Mouse (Mus musculus) limb, embryonic 13.5 days (tissue): Measurements from ENCODE around the gene Gm20388. TPM values are rescaled to one million over a fixed set of nuclear protein-coding genes. Genes with fewer than 3 reads are reported as not detected.
"Not testable (repeated sequence)": the region's sequence is repeated elsewhere in the genome, so short reads cannot be mapped to it uniquely, and the experiment has no call there.

Experiments
- ATAC-seq: fragments of 200-750 bp; cut with Nextera tagmentation; 2 replicates; pipeline ENCODE4 v1.8.0; 2017; ENCODE audit warnings: low read depth, moderate number of reproducible peaks, moderate TSS enrichment; ENCODE audit not compliant: low FRiP score
- H3K27ac ChIP-seq: fragments of 300-500 bp; sonication (generic); 2 replicates; pipeline ENCODE4 v1.5.1; 2015; ENCODE audit warnings: inconsistent platforms, mild to moderate bottlenecking, moderate library complexity
- H3K27me3 ChIP-seq: fragments of 300-500 bp; sonication (generic); 2 replicates; pipeline ENCODE4 v1.6.1; 2015; ENCODE audit warnings: mild to moderate bottlenecking, inconsistent platforms
- H3K36me3 ChIP-seq: fragments of 300-500 bp; sonication (generic); 2 replicates; pipeline ENCODE4 v1.6.1; 2015; ENCODE audit warnings: inconsistent platforms, mild to moderate bottlenecking, moderate library complexity
- H3K4me1 ChIP-seq: fragments of 300-500 bp; sonication (generic); 2 replicates; pipeline ENCODE4 v1.6.1; 2015; ENCODE audit warnings: inconsistent platforms
- H3K4me2 ChIP-seq: fragments of 300-500 bp; sonication (generic); replicated peaks from 2 replicates; pipeline ENCODE4 v1.6.1; 2015; ENCODE audit warnings: inconsistent platforms, mild to moderate bottlenecking, moderate library complexity
- H3K4me3 ChIP-seq: fragments of 300-500 bp; sonication (generic); 2 replicates; pipeline ENCODE4 v1.5.1; 2015; ENCODE audit warnings: moderate library complexity, mild to moderate bottlenecking, inconsistent platforms
- H3K9ac ChIP-seq: fragments of 300-500 bp; sonication (generic); 2 replicates; pipeline ENCODE4 v1.6.1; 2015; ENCODE audit warnings: mild to moderate bottlenecking, inconsistent platforms
- H3K9me3 ChIP-seq: fragments of 300-500 bp; sonication (generic); 2 replicates; pipeline ENCODE4 v1.6.1; 2016; ENCODE audit warnings: inconsistent platforms
- WGBS: fragments of 180-500 bp; shearing (Covaris S2); methylation state at CpG from one replicate; pipeline ENCODE4 v1.1.7; 2015; 5-methylcytosine and 5-hydroxymethylcytosine counted together
- polyA plus RNA-seq: library from polyadenylated mRNA; unstranded; fragments of >200 nt; fragmentation: Nextera tagmentation; extraction: Ambion mirVana; gene quantifications from 2 replicates; pipeline ENCODE4 v1.2.1, GENCODE M21; 2015

The Gm20388 gene
- polyA plus RNA-seq, 1 experiment from 2014 or later = 7.1 TPM

DNA sequence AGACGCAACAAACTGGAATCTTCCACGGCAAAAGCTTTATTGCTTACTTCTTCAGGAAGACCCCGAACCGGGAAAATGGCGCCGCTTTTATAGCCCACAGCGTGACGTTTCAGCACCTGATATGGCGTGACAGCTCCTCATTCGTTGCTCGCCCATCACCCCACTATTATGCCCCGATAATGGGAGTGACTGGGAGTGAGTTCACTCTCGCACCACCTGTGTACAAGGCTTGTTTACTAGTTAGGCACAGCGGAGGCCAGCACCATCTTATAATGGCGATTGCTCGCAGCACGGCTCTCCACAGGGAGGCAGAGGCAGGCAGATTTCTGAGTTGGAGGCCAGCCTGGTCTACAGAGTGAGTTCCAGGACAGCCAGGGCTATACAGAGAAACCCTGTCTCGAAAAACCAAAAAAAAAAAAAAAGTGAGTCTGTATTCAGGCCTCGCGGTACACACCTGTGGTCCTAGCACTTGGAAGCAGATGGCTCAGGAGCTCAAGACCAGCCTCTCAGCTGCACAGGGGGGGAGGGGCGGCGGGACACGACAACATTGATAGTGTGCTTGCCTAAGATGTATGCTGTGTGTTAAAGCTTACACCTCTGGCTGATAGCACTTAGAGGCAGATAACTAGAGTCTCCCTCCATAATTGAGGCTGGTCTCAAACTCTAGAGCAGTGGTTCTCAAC lies 3134.2 kb downstream of the Gm20388 start:
- H3K4me1 ChIP-seq = peaks cover 20% of the 10 kb centered on the region
- not testable (repeated sequence) for H3K27ac ChIP-seq, H3K4me3 ChIP-seq, H3K9ac ChIP-seq, H3K27me3 ChIP-seq, H3K36me3 ChIP-seq, ATAC-seq, H3K9me3 ChIP-seq, H3K4me2 ChIP-seq
- 91% methylated on average over 23 of the region's 23 CpGs for WGBS

DNA sequence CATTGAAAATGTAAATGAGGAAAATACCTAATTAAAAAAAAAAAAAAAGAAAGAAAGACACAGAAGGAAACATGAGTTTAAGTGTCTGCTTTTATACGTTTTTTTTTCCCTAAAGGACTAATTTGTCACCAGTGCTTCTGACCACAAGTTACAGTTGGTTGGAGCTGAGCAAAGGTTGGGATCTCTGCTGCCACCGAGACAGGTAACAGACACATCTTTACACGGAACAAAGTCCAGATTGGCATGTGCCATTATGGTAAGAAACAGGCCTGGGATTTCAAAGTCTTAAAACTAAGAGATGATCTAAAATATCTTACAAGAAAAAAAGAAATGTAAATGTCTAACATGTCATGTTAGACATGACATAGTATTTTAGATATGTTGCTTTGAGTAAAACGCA lies 3136.1 kb downstream of the Gm20388 start:
- H3K4me1 ChIP-seq = peaks cover 12% of the 10 kb centered on the region
- peaks cover 4% of the 10 kb centered on the region; the same call in 1 of the 2 replicates for H3K36me3 ChIP-seq
- no peak for ATAC-seq
- no peaks in the 10 kb centered on the region for H3K27me3 ChIP-seq
- WGBS = 72% methylated on average over 4 of the region's 4 CpGs
- H3K27ac ChIP-seq = no peak overlapping the region
- H3K4me3 ChIP-seq = no peak overlapping the region
- H3K9ac ChIP-seq = no peak overlapping the region
- H3K4me2 ChIP-seq = no peak overlapping the region
- H3K9me3 ChIP-seq = no peaks in the 10 kb centered on the region

DNA sequence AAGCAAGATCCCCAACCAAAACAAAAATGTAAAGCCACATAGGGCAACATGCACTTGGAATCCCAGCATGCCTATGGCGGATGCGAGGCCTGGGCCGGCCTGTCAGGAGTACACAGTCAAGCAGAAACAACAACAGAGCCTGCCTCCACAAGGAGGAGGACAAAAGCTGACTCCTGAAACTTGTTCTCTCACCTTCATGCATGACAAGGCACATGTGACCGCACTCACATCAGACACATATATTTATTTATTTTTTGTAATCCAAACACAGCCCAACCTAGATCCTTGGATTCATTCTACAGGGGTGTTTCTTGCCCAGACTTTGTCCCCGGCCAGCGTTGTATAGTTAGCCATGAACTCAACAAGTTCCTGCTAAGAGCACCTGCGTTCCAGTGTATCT lies 3137.2 kb downstream of the Gm20388 start:
- Histone ChIP-seq H3K36me3 (peaks cover 4% of the 10 kb centered on the region; the same call in 1 of the 2 replicates), H3K9ac (no peak overlapping the region), H3K4me1 (peaks cover 12% of the 10 kb centered on the region), H3K9me3 (no peaks in the 10 kb centered on the region), H3K27me3 (no peaks in the 10 kb centered on the region), H3K27ac (no peak overlapping the region), H3K4me3 (no peak overlapping the region), H3K4me2 (no peak overlapping the region)
- no peak for ATAC-seq
- 90% methylated on average over 7 of the region's 7 CpGs for WGBS

DNA sequence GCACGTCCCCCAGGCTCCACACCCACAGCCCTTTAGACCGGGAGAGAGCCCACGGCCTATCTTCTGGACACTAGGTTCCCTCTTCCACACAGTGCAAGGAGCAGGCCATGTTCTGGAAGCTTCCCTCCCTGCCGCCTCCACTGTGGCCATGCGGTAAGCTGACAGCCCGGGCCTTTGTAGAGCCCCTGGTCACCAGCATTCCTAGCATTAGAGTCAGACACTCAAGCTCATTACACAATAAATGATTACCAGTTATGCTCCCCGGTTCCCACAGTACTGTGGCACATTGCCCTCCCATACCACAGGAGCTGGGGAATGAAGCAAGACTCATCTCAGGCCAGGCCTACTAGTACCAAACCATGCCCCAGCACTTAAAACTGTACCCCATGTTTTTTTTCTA lies 3137.8 kb downstream of the Gm20388 start:
- peaks cover 4% of the 10 kb centered on the region; the same call in 1 of the 2 replicates for H3K36me3 ChIP-seq
- no peaks in the 10 kb centered on the region for H3K9me3 ChIP-seq
- no peak overlapping the region for H3K4me3 ChIP-seq
- no peak overlapping the region for H3K27ac ChIP-seq
- H3K9ac ChIP-seq = no peak overlapping the region
- H3K27me3 ChIP-seq = no peaks in the 10 kb centered on the region
- no peak for ATAC-seq
- peaks cover 8% of the 10 kb centered on the region for H3K4me1 ChIP-seq
- H3K4me2 ChIP-seq = no peak overlapping the region
- WGBS = 83% methylated on average over 7 of the region's 7 CpGs

DNA sequence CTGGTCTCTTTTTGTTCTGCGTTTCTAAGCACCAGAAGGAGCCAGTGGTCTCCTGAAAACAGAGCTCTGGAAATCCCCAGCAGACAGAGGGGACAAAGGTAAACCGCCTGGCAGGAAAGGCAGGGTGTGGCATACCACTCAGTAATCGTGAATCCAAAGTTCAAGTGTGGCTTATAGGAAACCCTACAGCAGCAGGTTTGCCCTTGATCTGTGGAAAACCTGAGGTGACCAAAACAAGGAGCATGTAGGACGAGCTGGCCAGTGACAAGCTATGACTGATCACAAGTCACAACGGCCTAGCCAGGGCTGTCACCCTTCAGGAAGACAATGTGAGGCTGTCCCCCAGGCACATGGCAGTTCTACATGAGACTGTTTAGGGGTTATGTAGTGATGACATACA lies 3140.8 kb downstream of the Gm20388 start:
- ATAC-seq = no peak
- H3K4me3 ChIP-seq = no peak overlapping the region
- no peaks in the 10 kb centered on the region for H3K4me1 ChIP-seq
- H3K9me3 ChIP-seq = no peaks in the 10 kb centered on the region
- no peaks in the 10 kb centered on the region for H3K27me3 ChIP-seq
- H3K4me2 ChIP-seq = no peak overlapping the region
- WGBS = 67% methylated on average over 5 of the region's 5 CpGs
- no peaks in the 10 kb centered on the region for H3K36me3 ChIP-seq
- H3K27ac ChIP-seq = no peak overlapping the region
- no peak overlapping the region for H3K9ac ChIP-seq

DNA sequence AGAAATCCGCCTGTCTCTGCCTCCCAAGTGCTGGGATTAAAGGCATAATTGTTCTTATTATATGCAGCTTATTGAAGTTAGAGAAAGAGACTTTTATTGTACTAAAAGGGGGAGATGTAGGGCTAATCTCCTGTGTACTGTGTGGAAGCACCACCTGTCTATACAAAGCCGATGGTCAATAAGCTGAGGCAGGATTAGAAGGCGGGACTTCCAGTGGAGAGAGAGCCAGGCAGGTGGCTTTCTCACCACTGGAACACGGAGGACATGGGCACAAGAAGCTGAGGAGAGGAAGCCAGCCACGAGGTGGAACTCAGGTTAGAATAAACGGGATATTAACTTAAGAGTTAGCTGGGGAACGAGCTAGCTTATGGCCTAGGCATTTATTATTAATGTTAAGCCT lies 3152.1 kb downstream of the Gm20388 start, which contains the start of gene Spg7:
Gene Spg7 (plus strand): TSS at position 222 of the 400 bp plus-strand sequence.
- Histone ChIP-seq H3K27ac (no peak within 1 kb of the TSS), H3K27me3 (no peaks in the 10 kb centered on the region), H3K4me3 (no peak within 1 kb of the TSS), H3K9me3 (no peaks in the 10 kb centered on the region), H3K4me1 (peaks cover 23% of the 10 kb centered on the region), H3K9ac (no peak within 1 kb of the TSS), H3K4me2 (no peak within 1 kb of the TSS), H3K36me3 (0 out of 2 replicates have a peak, but pooled peaks cover 7% of the 10 kb centered on the region)
- no peak for ATAC-seq
- 72% methylated on average over 7 of the region's 7 CpGs for WGBS

DNA sequence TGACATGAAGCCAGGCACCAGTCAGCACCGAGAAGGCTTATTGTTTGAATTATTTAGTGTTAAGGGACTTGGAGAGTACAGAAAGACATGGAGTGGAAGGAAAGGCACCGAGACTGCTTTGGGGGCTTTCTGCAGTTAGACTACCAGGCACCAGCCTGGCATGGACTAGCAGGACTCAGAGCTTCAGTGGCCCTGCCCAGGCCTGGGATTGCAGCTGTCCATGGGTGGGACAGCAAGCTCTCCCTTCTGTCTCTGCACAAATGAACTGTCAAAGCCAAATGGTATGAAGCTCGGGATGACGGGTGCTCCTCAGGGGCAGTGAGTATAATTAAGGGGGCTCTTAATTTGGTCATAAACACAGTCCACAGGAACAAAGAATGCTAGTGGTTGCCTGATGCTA lies 3153.4 kb downstream of the Gm20388 start:
- whole genome bisulfite sequencing = 61% methylated on average over 4 of the region's 4 CpGs
- Histone ChIP-seq H3K4me2 (peak overlapping the region; percentile 86), H3K4me1 (peaks cover 23% of the 10 kb centered on the region), H3K4me3 (0 out of 2 replicates have a peak overlapping the region, but pooled peaks have one; percentile 93), H3K9ac (peak overlapping the region; percentile 94), H3K9me3 (no peaks in the 10 kb centered on the region), H3K27ac (no peak overlapping the region), H3K36me3 (peaks cover 18% of the 10 kb centered on the region), H3K27me3 (no peaks in the 10 kb centered on the region)
- no peak for ATAC-seq

DNA sequence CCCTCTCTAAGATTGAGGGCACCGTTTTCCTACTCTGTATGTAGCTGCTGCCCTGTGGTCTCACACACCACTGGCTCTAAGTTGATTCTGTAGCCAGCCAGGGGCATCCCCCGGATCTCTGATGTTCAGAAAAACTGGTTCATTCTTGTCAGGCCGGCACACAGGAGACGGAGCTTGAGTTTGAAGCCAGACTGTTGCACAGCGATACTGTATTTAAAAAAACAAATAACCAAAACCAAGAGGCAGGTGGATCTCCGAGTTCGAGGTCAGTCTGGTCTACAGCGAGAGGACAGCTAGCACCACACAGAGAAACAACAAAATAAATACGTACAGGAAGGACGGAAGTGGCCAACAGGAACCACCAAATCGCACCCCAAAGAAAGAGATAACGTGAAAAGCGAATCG lies 3154.2 kb downstream of the Gm20388 start:
- Histone ChIP-seq H3K4me3 (peak overlapping the region; percentile 93), H3K36me3 (peaks cover 18% of the 10 kb centered on the region), H3K27ac (peak overlapping the region; percentile 82), H3K9me3 (no peaks in the 10 kb centered on the region), H3K4me1 (peaks cover 23% of the 10 kb centered on the region), H3K9ac (peak overlapping the region; percentile 94), H3K27me3 (no peaks in the 10 kb centered on the region), H3K4me2 (peak overlapping the region; percentile 86)
- WGBS = 1% methylated on average over 14 of the region's 14 CpGs
- ATAC-seq = peak; percentile 17; the same call in 1 of the 2 replicates

DNA sequence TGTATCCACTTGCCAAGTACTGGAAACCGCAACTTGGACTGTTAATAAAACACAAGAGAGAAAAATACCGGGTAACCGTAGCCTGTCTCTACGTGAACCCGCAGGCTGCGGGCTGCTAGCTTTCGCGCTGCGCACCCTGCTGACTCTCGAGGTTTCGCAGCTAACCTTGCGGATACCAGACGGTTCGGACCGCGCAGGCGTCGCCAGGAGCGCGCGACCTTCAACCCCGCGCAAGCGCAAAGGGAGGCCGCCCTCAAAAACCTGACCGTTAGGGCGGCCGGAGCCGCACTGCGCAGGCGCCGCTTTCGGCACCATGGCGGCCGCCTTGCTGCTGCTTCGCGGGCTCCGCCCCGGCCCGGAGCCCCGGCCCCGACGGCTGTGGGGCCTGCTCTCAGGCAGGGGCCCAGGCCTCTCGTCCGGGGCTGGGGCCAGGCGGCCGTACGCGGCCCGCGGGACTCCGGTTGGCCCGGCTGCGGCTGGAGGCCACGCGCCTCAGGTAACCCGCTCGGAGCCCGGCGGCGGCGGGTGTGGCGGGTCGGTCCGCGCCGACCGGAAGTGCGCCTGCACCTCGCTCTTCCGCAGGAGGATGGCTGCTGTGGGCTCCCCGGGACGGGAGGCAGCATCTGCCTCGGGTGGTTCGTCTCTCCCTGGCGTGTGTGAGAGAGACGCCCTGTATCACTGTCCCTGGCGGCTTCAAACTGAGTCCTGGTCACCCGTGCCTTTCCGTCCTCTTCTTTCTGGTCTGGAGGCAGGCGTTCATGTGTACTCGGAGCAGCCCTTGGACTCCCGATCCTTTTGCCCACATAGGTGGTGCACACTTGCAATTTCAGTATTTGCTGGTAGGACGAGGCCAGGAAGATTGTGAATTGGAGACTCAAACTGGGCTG lies 3154.8 kb downstream of the Gm20388 start:
- peak overlapping the region; percentile 82 for H3K27ac ChIP-seq
- ATAC-seq = peak; percentile 96
- WGBS = under 1% methylated on average over 84 of the region's 84 CpGs
- H3K4me3 ChIP-seq = peak overlapping the region; percentile 93
- no peaks in the 10 kb centered on the region for H3K27me3 ChIP-seq
- H3K9me3 ChIP-seq = no peaks in the 10 kb centered on the region
- peaks cover 23% of the 10 kb centered on the region for H3K4me1 ChIP-seq
- H3K36me3 ChIP-seq = peaks cover 22% of the 10 kb centered on the region
- peak overlapping the region; percentile 86 for H3K4me2 ChIP-seq
- H3K9ac ChIP-seq = peak overlapping the region; percentile 94

DNA sequence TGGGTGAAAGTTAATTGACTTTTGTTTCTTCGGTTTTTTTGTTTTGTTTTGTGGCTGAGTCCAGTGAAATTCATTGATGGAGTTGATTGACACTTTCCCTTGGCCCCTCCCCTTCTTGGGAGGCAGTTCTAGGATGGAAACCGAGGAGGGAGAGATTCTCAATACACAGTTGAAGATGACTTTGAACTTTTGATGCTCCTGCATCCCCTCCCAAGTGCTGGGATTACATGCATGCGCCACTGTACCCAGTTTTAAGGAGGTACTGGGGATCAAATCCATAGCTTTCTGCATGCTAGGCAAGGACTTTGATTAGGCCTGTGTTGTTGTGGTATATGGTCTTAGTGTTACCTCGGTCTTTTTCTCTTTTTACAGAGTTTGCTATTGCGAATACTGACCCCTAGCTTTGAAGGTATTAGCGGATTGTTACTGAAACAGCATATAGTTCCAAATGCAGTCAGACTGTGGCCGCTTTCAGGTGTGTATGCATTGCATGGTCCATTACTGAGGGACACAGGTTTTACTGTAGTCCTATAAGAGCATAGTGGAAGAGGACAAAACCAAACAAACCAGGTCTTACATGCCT lies 3155.6 kb downstream of the Gm20388 start:
- Histone ChIP-seq H3K27me3 (no peaks in the 10 kb centered on the region), H3K4me1 (peaks cover 23% of the 10 kb centered on the region), H3K36me3 (peaks cover 27% of the 10 kb centered on the region), H3K4me3 (peak overlapping the region; percentile 93), H3K9ac (peak overlapping the region; percentile 94), H3K4me2 (peak overlapping the region; percentile 86), H3K9me3 (no peaks in the 10 kb centered on the region), H3K27ac (peak overlapping the region; percentile 82; the same call in 1 of the 2 replicates)
- 32% methylated on average over 7 of the region's 7 CpGs for WGBS
- ATAC-seq = no peak

DNA sequence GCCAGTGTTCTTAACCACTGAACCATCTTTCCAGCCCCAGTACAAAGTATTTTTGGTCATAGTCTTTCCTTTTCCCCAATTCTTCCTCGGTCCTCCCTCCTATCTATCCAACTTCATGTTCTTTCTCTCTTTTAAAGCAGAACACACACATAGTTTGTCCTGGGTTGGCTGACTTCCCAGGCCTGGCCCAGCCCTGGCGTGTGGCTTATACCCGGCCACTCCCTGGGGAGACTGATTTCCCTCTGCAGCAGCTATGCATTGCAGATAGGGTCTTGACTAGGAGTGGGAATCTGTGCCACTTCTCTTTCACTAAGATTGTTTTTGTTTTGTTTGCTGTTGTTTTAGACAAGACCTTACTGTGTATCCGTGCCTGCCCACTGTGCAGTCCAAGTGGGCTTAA lies 3160.5 kb downstream of the Gm20388 start:
- ATAC-seq = no peak
- Histone ChIP-seq H3K9ac (no peak overlapping the region), H3K4me1 (peaks cover 13% of the 10 kb centered on the region), H3K27me3 (no peaks in the 10 kb centered on the region), H3K9me3 (no peaks in the 10 kb centered on the region), H3K27ac (no peak overlapping the region), H3K36me3 (peaks cover 74% of the 10 kb centered on the region), H3K4me3 (no peak overlapping the region), H3K4me2 (no peak overlapping the region)
- 87% methylated on average over 4 of the region's 4 CpGs for WGBS

DNA sequence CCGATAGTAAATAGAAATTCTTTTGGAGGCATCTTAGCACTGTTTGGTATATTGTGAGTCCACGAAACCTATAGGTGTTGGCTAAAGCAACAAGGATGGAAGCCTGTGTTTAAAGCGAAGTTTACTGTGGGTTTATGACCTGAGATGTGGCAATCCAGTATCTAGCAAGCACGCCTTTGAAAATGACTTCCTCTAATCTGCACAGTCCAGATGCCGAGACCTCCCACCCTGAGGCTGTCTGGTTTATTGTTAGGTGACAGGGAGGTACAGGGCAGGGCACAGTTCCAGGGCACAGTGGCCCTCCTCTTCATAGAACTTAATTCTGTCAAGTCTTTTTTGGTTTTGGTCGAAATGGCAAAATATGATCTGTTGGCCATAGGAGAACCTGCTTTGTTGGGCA lies 3166.6 kb downstream of the Gm20388 start:
- ATAC-seq = no peak
- no peaks in the 10 kb centered on the region for H3K9me3 ChIP-seq
- no peaks in the 10 kb centered on the region for H3K4me1 ChIP-seq
- no peaks in the 10 kb centered on the region for H3K27me3 ChIP-seq
- 77% methylated on average over 6 of the region's 6 CpGs for WGBS
- no peak overlapping the region for H3K27ac ChIP-seq
- no peak overlapping the region for H3K4me2 ChIP-seq
- no peak overlapping the region for H3K9ac ChIP-seq
- H3K4me3 ChIP-seq = no peak overlapping the region
- peaks cover 96% of the 10 kb centered on the region for H3K36me3 ChIP-seq
